Mouse (Mus musculus) liver, embryonic 15.5 days (tissue): ENCODE measurements around the gene Mad2l2. TPM values are rescaled to one million over a fixed set of nuclear protein-coding genes. Genes with fewer than 3 reads are reported as not detected.

Source experiments
- ATAC-seq: fragments of 200-750 bp; cut with Nextera tagmentation; 2 replicates; pipeline ENCODE4 v1.8.0; 2017; ENCODE audit warnings: moderate number of reproducible peaks, mild to moderate bottlenecking, moderate library complexity; ENCODE audit not compliant: insufficient read depth
- H3K27ac ChIP-seq: fragments of 300-500 bp; sonication (generic); replicated peaks from 2 replicates; pipeline ENCODE4 v1.5.1; 2015; ENCODE audit warnings: mild to moderate bottlenecking, inconsistent platforms
- H3K27me3 ChIP-seq: fragments of 300-500 bp; sonication (generic); 2 replicates; pipeline ENCODE4 v1.6.1; 2015; ENCODE audit warnings: mild to moderate bottlenecking, inconsistent platforms
- H3K36me3 ChIP-seq: fragments of 300-500 bp; sonication (generic); replicated peaks from 2 replicates; pipeline ENCODE4 v1.6.1; 2015; ENCODE audit warnings: moderate library complexity, mild to moderate bottlenecking, inconsistent platforms
- H3K4me1 ChIP-seq: fragments of 300-500 bp; sonication (generic); replicated peaks from 2 replicates; pipeline ENCODE4 v1.6.1; 2015; ENCODE audit warnings: inconsistent platforms
- H3K4me2 ChIP-seq: fragments of 300-500 bp; sonication (generic); 2 replicates; pipeline ENCODE4 v1.6.1; 2015; ENCODE audit warnings: moderate library complexity, mild to moderate bottlenecking, inconsistent platforms
- H3K4me3 ChIP-seq: fragments of 300-500 bp; sonication (generic); replicated peaks from 2 replicates; pipeline ENCODE4 v1.5.1; 2015; ENCODE audit warnings: mild to moderate bottlenecking, inconsistent platforms
- H3K9ac ChIP-seq: fragments of 300-500 bp; sonication (generic); 2 replicates; pipeline ENCODE4 v1.6.1; 2015; ENCODE audit warnings: moderate library complexity, mild to moderate bottlenecking, inconsistent platforms
- H3K9me3 ChIP-seq: fragments of 300-500 bp; sonication (generic); replicated peaks from 2 replicates; pipeline ENCODE4 v1.6.1; 2016; ENCODE audit warnings: inconsistent platforms
- WGBS: fragments of 180-500 bp; shearing (Covaris S2); methylation state at CpG from one replicate; pipeline ENCODE4 v1.1.7; 2015; ENCODE audit warnings: mixed read lengths; ENCODE audit not compliant: insufficient replicate concordance; 5-methylcytosine and 5-hydroxymethylcytosine counted together
- polyA plus RNA-seq: library from polyadenylated mRNA; unstranded; fragments of >200 nt; fragmentation: Nextera tagmentation; extraction: Ambion mirVana; gene quantifications from 2 replicates; pipeline ENCODE4 v1.2.1, GENCODE M21; 2015

Mad2l2 gene
- polyA plus RNA-seq: 12.9 and 13.2 TPM in 2 replicates

GRCm38 (mm10) chr4:148130133-148130532, at the start of gene Mad2l2:
Mad2l2 (plus strand) TSS chr4:148130384.
- Histone ChIP-seq H3K4me3 (peak within 1 kb of the TSS; percentile 35), H3K27me3 (peaks cover 96% of the 10 kb centered on the region), H3K4me1 (peaks cover 7% of the 10 kb centered on the region; the same call in 1 of the 2 replicates), H3K36me3 (no peaks in the 10 kb centered on the region), H3K4me2 (peak within 1 kb of the TSS; percentile 55), H3K9me3 (no peaks in the 10 kb centered on the region), H3K27ac (no peak within 1 kb of the TSS), H3K9ac (no peak within 1 kb of the TSS)
- no peak; the same call in 1 of the 2 replicates for ATAC-seq
- WGBS: 4% methylated on average over 18 of the region's 18 CpGs

GRCm38 (mm10) chr4:148080597-148080973, 49.6 kb upstream of the Mad2l2 start:
- H3K4me2 ChIP-seq: no peak overlapping the region
- H3K4me3 ChIP-seq: no peak overlapping the region
- no peak overlapping the region for H3K9ac ChIP-seq
- peaks cover 17% of the 10 kb centered on the region for H3K36me3 ChIP-seq
- no peaks in the 10 kb centered on the region for H3K9me3 ChIP-seq
- 81% methylated on average over 1 of the region's 1 CpGs for whole genome bisulfite sequencing
- H3K27ac ChIP-seq: no peak overlapping the region
- peaks cover 36% of the 10 kb centered on the region for H3K4me1 ChIP-seq
- no peak for ATAC-seq
- H3K27me3 ChIP-seq: no peaks in the 10 kb centered on the region

- H3K27ac ChIP-seq: no peak overlapping the region
Measured at GRCm38 (mm10) chr4:148081201-148081600, 49.0 kb upstream of the Mad2l2 start.

GRCm38 (mm10) chr4:148082257-148083044, 47.7 kb upstream of the Mad2l2 start:
- Histone ChIP-seq H3K9me3 (no peaks in the 10 kb centered on the region), H3K4me1 (peaks cover 54% of the 10 kb centered on the region), H3K27me3 (no peaks in the 10 kb centered on the region), H3K36me3 (peaks cover 17% of the 10 kb centered on the region), H3K27ac (peak overlapping the region; percentile 57), H3K4me2 (peak overlapping the region; percentile 48), H3K4me3 (no peak overlapping the region), H3K9ac (0 out of 2 replicates have a peak overlapping the region, but pooled peaks have one; percentile 18)
- peak; percentile 57 for ATAC-seq
- 24% methylated on average over 12 of the region's 12 CpGs for WGBS

More at GRCm38 (mm10) chr4:148081201-148081600, 49.0 kb upstream of the Mad2l2 start:
- H3K36me3 ChIP-seq: peaks cover 17% of the 10 kb centered on the region
- peaks cover 42% of the 10 kb centered on the region for H3K4me1 ChIP-seq
- H3K4me2 ChIP-seq: no peak overlapping the region
- no peaks in the 10 kb centered on the region for H3K9me3 ChIP-seq
- H3K4me3 ChIP-seq: no peak overlapping the region
- no peak overlapping the region for H3K9ac ChIP-seq
- ATAC-seq: no peak
- H3K27me3 ChIP-seq: no peaks in the 10 kb centered on the region
- 83% methylated on average over 10 of the region's 10 CpGs for WGBS

GRCm38 (mm10) chr4:148083176-148083899, 46.8 kb upstream of the Mad2l2 start:
- Histone ChIP-seq H3K9me3 (no peaks in the 10 kb centered on the region), H3K4me1 (peaks cover 63% of the 10 kb centered on the region), H3K4me2 (peak overlapping the region; percentile 48), H3K27ac (peak overlapping the region; percentile 57), H3K27me3 (no peaks in the 10 kb centered on the region), H3K9ac (no peak overlapping the region), H3K4me3 (no peak overlapping the region), H3K36me3 (peaks cover 17% of the 10 kb centered on the region)
- 21% methylated on average over 21 of the region's 21 CpGs for WGBS
- no peak for ATAC-seq

GRCm38 (mm10) chr4:148084261-148084714, 45.9 kb upstream of the Mad2l2 start:
- Histone ChIP-seq H3K27me3 (no peaks in the 10 kb centered on the region), H3K27ac (0 out of 2 replicates have a peak overlapping the region, but pooled peaks have one; percentile 48), H3K36me3 (peaks cover 17% of the 10 kb centered on the region), H3K9me3 (no peaks in the 10 kb centered on the region), H3K9ac (no peak overlapping the region), H3K4me2 (peak overlapping the region; percentile 48), H3K4me1 (peaks cover 64% of the 10 kb centered on the region), H3K4me3 (no peak overlapping the region)
- WGBS: 29% methylated on average over 8 of the region's 8 CpGs
- ATAC-seq: no peak

- Histone ChIP-seq H3K4me2 (peak overlapping the region; percentile 87; the same call in 1 of the 2 replicates), H3K9ac (no peak overlapping the region)
Measured at GRCm38 (mm10) chr4:148085131-148085906, 44.9 kb upstream of the Mad2l2 start.

GRCm38 (mm10) chr4:148085907-148086305, 44.3 kb upstream of the Mad2l2 start:
- WGBS: 66% methylated on average over 3 of the region's 3 CpGs
- peaks cover 64% of the 10 kb centered on the region for H3K4me1 ChIP-seq
- H3K27ac ChIP-seq: 0 out of 2 replicates have a peak overlapping the region, but pooled peaks have one; percentile 45

More at GRCm38 (mm10) chr4:148085131-148085906, 44.9 kb upstream of the Mad2l2 start:
- 58% methylated on average over 10 of the region's 10 CpGs for WGBS
- Histone ChIP-seq H3K36me3 (peaks cover 10% of the 10 kb centered on the region; the same call in 1 of the 2 replicates), H3K27me3 (no peaks in the 10 kb centered on the region), H3K27ac (0 out of 2 replicates have a peak overlapping the region, but pooled peaks have one; percentile 45), H3K9me3 (no peaks in the 10 kb centered on the region), H3K4me1 (peaks cover 64% of the 10 kb centered on the region), H3K4me3 (no peak overlapping the region)
- no peak for ATAC-seq

GRCm38 (mm10) chr4:148087091-148087906, 42.9 kb upstream of the Mad2l2 start:
- WGBS: 4% methylated on average over 30 of the region's 30 CpGs
- Histone ChIP-seq H3K36me3 (no peaks in the 10 kb centered on the region), H3K4me3 (peak overlapping the region; percentile 71), H3K9me3 (no peaks in the 10 kb centered on the region), H3K27me3 (no peaks in the 10 kb centered on the region), H3K9ac (peak overlapping the region; percentile 73), H3K4me1 (peaks cover 60% of the 10 kb centered on the region), H3K4me2 (peak overlapping the region; percentile 87), H3K27ac (peak overlapping the region; percentile 71)
- ATAC-seq: peak; percentile 22

More at GRCm38 (mm10) chr4:148085907-148086305, 44.3 kb upstream of the Mad2l2 start:
- Histone ChIP-seq H3K9me3 (no peaks in the 10 kb centered on the region), H3K9ac (no peak overlapping the region), H3K4me2 (peak overlapping the region; percentile 87; the same call in 1 of the 2 replicates), H3K27me3 (no peaks in the 10 kb centered on the region), H3K4me3 (no peak overlapping the region), H3K36me3 (peaks cover 4% of the 10 kb centered on the region; the same call in 1 of the 2 replicates)
- ATAC-seq: no peak
